Mouse (Mus musculus): Measurements from ENCODE around the gene Dtnbp1. TPM values are rescaled to one million over a fixed set of nuclear protein-coding genes. Genes with fewer than 3 reads are reported as not detected.
A peak's percentile ranks its signal among the peaks of the same experiment; 100 is the strongest.

The Dtnbp1 gene
- polyA plus RNA-seq, 1 experiment = 97.8 TPM

DNA sequence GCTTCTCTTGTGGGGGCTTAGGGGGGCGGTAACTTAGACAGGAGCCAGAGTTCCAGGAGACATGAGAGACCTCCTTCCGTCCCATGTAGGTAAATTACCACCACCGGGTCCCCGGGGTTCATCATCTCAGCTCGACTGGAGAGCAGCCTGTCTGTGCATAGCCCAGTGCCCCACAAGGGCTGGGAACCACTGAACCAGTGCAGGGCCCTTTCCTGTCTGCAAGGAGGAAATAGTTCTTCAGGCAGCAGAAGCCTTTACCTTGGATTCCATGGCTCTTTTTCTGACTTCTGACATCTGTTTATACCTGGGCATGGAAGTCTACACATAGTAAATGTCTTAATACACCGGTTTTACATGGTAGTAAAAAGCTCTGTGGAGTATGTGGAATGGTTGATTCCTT lies 5.8 kb upstream of the Dtnbp1 start:
- Histone ChIP-seq H3K79me3 (ENCODE audit: low read depth) (no peaks in the 10 kb centered on the region), H3K4me3 (ENCODE audit: insufficient read depth, poor library complexity, severe bottlenecking) (no peak overlapping the region), H3K79me2 (ENCODE audit: control insufficient read depth, insufficient read depth) (no peaks in the 10 kb centered on the region), H3K27me3 (ENCODE audit: control insufficient read depth, insufficient read depth, insufficient read length) (no peaks in the 10 kb centered on the region), H3ac (ENCODE audit: control insufficient read depth, insufficient read length, low read depth) (no peak overlapping the region), H3K36me3 (ENCODE audit: control insufficient read depth, insufficient read depth) (no peaks in the 10 kb centered on the region)
- TF ChIP-seq USF1 (IDR thresholded peaks at IDR 0.05; ENCODE audit: low read depth) = no peak
- no peak for TF ChIP-seq MYOD1 (IDR thresholded peaks at IDR 0.05; ENCODE audit: control insufficient read depth, insufficient read length, low read depth)
- TF ChIP-seq CTCF (IDR thresholded peaks at IDR 0.05; ENCODE audit: control insufficient read depth, insufficient read depth, insufficient read length) = no peak
- no peak for TF ChIP-seq FOSL1 (IDR thresholded peaks at IDR 0.05; ENCODE audit: insufficient read depth, low read length, poor library complexity, severe bottlenecking)
- TF ChIP-seq CEBPB (IDR thresholded peaks at IDR 0.05; ENCODE audit: low read depth) = no peak
- no peak for TF ChIP-seq MAX (IDR thresholded peaks at IDR 0.05)
- TF ChIP-seq MYOG (IDR thresholded peaks at IDR 0.05; ENCODE audit: control insufficient read depth, extremely low read depth, insufficient read length) = no peak

DNA sequence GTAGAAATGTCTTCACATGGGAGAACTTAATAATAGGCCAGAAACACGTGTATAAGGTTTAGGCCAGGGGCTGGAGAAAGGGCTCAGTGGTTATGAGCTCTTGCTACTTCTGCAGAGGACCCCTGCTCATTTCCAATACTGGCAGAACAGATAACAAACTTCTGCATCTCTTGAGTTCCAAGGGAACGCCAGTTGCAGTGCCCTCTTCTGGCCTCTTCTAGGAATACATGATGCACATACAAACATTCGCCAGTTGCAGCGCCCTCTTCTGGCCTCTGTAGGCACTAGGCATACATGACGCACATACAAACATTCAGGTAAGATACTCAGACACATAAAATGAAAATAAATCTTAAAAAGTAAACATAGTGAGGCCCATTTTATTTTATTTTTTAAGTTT lies 4.5 kb upstream of the Dtnbp1 start:
- no peaks in the 10 kb centered on the region for H3K79me3 ChIP-seq (ENCODE audit: low read depth)
- no peak overlapping the region for H3ac ChIP-seq (ENCODE audit: control insufficient read depth, insufficient read length, low read depth)
- H3K79me2 ChIP-seq (ENCODE audit: control insufficient read depth, insufficient read depth) = peaks cover 3% of the 10 kb centered on the region
- H3K27me3 ChIP-seq (ENCODE audit: control insufficient read depth, insufficient read depth, insufficient read length) = no peaks in the 10 kb centered on the region
- TF ChIP-seq MYOD1 (IDR thresholded peaks at IDR 0.05; ENCODE audit: control insufficient read depth, insufficient read length, low read depth) (no peak), MAX (IDR thresholded peaks at IDR 0.05) (no peak), USF1 (IDR thresholded peaks at IDR 0.05; ENCODE audit: low read depth) (no peak), CTCF (IDR thresholded peaks at IDR 0.05; ENCODE audit: control insufficient read depth, insufficient read depth, insufficient read length) (no peak), FOSL1 (IDR thresholded peaks at IDR 0.05; ENCODE audit: insufficient read depth, low read length, poor library complexity, severe bottlenecking) (no peak), MYOG (IDR thresholded peaks at IDR 0.05; ENCODE audit: control insufficient read depth, extremely low read depth, insufficient read length) (no peak), CEBPB (IDR thresholded peaks at IDR 0.05; ENCODE audit: low read depth) (no peak)
- no peak overlapping the region for H3K4me3 ChIP-seq (ENCODE audit: insufficient read depth, poor library complexity, severe bottlenecking)
- H3K36me3 ChIP-seq (ENCODE audit: control insufficient read depth, insufficient read depth) = no peaks in the 10 kb centered on the region

DNA sequence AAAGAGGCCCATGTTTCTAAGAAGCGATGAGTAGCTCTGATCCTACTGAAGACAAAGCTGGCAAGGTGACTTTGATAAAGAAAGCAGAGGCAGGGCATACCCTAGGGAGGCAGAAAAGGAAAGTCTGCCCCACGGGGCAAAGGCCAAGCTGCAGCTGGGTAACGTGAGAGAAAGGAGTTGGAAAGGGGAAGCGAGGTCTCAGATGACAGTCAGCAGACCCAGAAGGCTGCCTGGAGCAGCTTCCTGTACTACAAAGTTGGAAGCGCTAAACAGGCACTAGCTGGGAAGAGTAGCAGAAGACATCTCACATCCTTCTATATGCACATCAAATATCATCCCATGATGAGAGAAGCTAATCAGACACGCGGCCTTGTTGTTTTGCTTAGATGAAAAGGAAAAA lies 3.9 kb upstream of the Dtnbp1 start:
- H3K36me3 ChIP-seq (ENCODE audit: control insufficient read depth, insufficient read depth) = no peaks in the 10 kb centered on the region
- H3K4me3 ChIP-seq (ENCODE audit: insufficient read depth, poor library complexity, severe bottlenecking) = no peak overlapping the region
- H3ac ChIP-seq (ENCODE audit: control insufficient read depth, insufficient read length, low read depth) = no peak overlapping the region
- peaks cover 10% of the 10 kb centered on the region for H3K79me2 ChIP-seq (ENCODE audit: control insufficient read depth, insufficient read depth)
- peaks cover 6% of the 10 kb centered on the region for H3K79me3 ChIP-seq (ENCODE audit: low read depth)
- no peaks in the 10 kb centered on the region for H3K27me3 ChIP-seq (ENCODE audit: control insufficient read depth, insufficient read depth, insufficient read length)
- TF ChIP-seq MYOG (IDR thresholded peaks at IDR 0.05; ENCODE audit: control insufficient read depth, extremely low read depth, insufficient read length) (no peak), USF1 (IDR thresholded peaks at IDR 0.05; ENCODE audit: low read depth) (peak; percentile 2), FOSL1 (IDR thresholded peaks at IDR 0.05; ENCODE audit: insufficient read depth, low read length, poor library complexity, severe bottlenecking) (no peak)

DNA sequence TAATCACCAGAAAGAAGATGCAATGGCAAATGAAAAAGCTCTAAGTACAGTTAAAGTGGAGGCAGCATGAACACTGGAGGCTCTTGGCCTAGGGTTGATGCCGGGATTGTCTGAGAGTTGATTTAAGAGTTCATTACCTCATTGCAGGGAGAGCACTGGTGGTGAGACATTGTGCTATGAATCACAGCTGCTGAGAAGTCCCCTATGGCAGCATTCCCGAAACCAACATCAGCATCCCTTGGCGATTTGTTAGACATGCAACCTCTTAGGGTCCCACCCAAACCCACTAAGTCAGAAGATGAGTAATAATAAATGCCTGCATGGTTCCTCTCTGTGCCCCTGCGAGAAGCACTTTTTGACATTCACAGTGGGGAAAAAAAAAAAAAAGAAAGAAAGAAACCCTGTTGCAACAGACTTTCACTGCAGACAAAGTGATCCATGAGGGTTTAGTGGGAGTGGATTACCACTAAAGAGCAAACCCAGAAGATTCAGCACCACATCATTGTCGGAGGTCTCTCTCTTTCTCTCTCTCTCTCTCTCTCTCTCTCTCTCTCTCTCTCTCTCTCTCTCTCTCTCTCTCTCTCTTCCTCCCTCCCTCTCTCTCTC lies 3.1 kb upstream of the Dtnbp1 start:
- Histone ChIP-seq H3K4me3 (ENCODE audit: insufficient read depth, poor library complexity, severe bottlenecking) (no peak overlapping the region), H3K36me3 (ENCODE audit: control insufficient read depth, insufficient read depth) (no peaks in the 10 kb centered on the region), H3ac (ENCODE audit: control insufficient read depth, insufficient read length, low read depth) (no peak overlapping the region), H3K79me2 (ENCODE audit: control insufficient read depth, insufficient read depth) (peaks cover 17% of the 10 kb centered on the region), H3K79me3 (ENCODE audit: low read depth) (peaks cover 14% of the 10 kb centered on the region), H3K27me3 (ENCODE audit: control insufficient read depth, insufficient read depth, insufficient read length) (no peaks in the 10 kb centered on the region)
- TF ChIP-seq MYOG (IDR thresholded peaks at IDR 0.05; ENCODE audit: control insufficient read depth, extremely low read depth, insufficient read length) (no peak), MAX (IDR thresholded peaks at IDR 0.05) (no peak), MYOD1 (IDR thresholded peaks at IDR 0.05; ENCODE audit: control insufficient read depth, insufficient read length, low read depth) (peak; percentile 71), CTCF (IDR thresholded peaks at IDR 0.05; ENCODE audit: control insufficient read depth, insufficient read depth, insufficient read length) (no peak), FOSL1 (IDR thresholded peaks at IDR 0.05; ENCODE audit: insufficient read depth, low read length, poor library complexity, severe bottlenecking) (peak; percentile 39), CEBPB (IDR thresholded peaks at IDR 0.05; ENCODE audit: low read depth) (peak; percentile 66), USF1 (IDR thresholded peaks at IDR 0.05; ENCODE audit: low read depth) (no peak)

DNA sequence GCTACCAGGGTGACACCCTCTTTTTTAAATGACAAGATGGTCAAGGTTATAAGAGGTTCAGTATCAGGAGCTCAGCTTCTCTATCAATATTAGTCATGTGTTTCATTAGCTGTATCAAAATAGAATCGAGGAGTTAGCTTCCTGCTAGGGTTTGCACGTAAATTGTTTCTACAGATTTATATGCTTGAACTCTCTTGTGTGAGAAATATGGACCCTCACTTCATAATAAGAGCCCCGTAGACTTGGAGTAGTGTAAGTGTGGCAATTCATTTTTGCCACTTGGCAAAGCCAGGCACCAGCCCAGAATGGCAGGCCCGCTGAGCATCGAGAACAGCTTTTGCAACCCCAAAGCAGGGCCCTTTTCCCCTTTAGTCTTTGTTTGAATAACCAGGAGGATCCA lies 1.1 kb upstream of the Dtnbp1 start:
- no peak overlapping the region for H3ac ChIP-seq (ENCODE audit: control insufficient read depth, insufficient read length, low read depth)
- H3K79me3 ChIP-seq (ENCODE audit: low read depth) = peaks cover 34% of the 10 kb centered on the region
- peaks cover 13% of the 10 kb centered on the region for H3K36me3 ChIP-seq (ENCODE audit: control insufficient read depth, insufficient read depth)
- TF ChIP-seq MYOD1 (IDR thresholded peaks at IDR 0.05; ENCODE audit: control insufficient read depth, insufficient read length, low read depth) = no peak
- TF ChIP-seq CEBPB (IDR thresholded peaks at IDR 0.05; ENCODE audit: low read depth) = no peak
- TF ChIP-seq MAX (IDR thresholded peaks at IDR 0.05) = no peak
- no peak for TF ChIP-seq FOSL1 (IDR thresholded peaks at IDR 0.05; ENCODE audit: insufficient read depth, low read length, poor library complexity, severe bottlenecking)
- TF ChIP-seq USF1 (IDR thresholded peaks at IDR 0.05; ENCODE audit: low read depth) = no peak
- TF ChIP-seq CTCF (IDR thresholded peaks at IDR 0.05; ENCODE audit: control insufficient read depth, insufficient read depth, insufficient read length) = no peak
- no peak for TF ChIP-seq MYOG (IDR thresholded peaks at IDR 0.05; ENCODE audit: control insufficient read depth, extremely low read depth, insufficient read length)
- no peak overlapping the region for H3K4me3 ChIP-seq (ENCODE audit: insufficient read depth, poor library complexity, severe bottlenecking)
- H3K27me3 ChIP-seq (ENCODE audit: control insufficient read depth, insufficient read depth, insufficient read length) = no peaks in the 10 kb centered on the region
- H3K79me2 ChIP-seq (ENCODE audit: control insufficient read depth, insufficient read depth) = peaks cover 38% of the 10 kb centered on the region

Data from C2C12 (cell line).